Mouse (Mus musculus) bone marrow, adult 2 months (tissue): ENCODE measurements around the gene Hps6.

Experiments
- CTCF ChIP-seq: fragments of 200-500 bp; IDR thresholded peaks from 2 replicates; pipeline ENCODE4 v1.5.1; 2011; ENCODE audit warnings: low read length, control low read depth; ENCODE audit not compliant: control insufficient read depth, insufficient read depth
- POLR2A ChIP-seq: fragments of 200-500 bp; IDR thresholded peaks from 2 replicates; pipeline ENCODE4 v1.6.1; 2011; ENCODE audit warnings: low read depth, mild to moderate bottlenecking, control low read depth, low read length, borderline replicate concordance; ENCODE audit not compliant: control insufficient read depth

GRCm38 (mm10) chr19:46043380-46043779, 40.1 kb downstream of the Hps6 start:
- TF ChIP-seq POLR2A (no peak), CTCF (no peak)
